Mouse (Mus musculus) thymus, postnatal 0 days (tissue): ENCODE results near the gene Atp8a2. TPM values are rescaled to one million over a fixed set of nuclear protein-coding genes. Genes with fewer than 3 reads are reported as not detected.
A peak's percentile ranks its signal among the peaks of the same experiment; 100 is the strongest.

Experiments used
- DNase-seq: peaks from one replicate; pipeline ENCODE4 v3.0.0-alpha.2; 2015; ENCODE audit warnings: low spot score
- polyA plus RNA-seq: library from polyadenylated mRNA; unstranded; fragments of >200 nt; fragmentation: Nextera tagmentation; extraction: Ambion mirVana; gene quantifications from 2 replicates; pipeline ENCODE4 v1.2.1, GENCODE M21; 2015

Atp8a2 gene
- polyA plus RNA-seq, 1 experiment from 2014 or later = 1.4 TPM

GRCm38 (mm10) chr14:59656591-59656990, 540.4 kb downstream of the Atp8a2 start:
- no peak for DNase-seq

GRCm38 (mm10) chr14:59649337-59649736, 547.6 kb downstream of the Atp8a2 start:
- no peak for DNase-seq

DNA sequence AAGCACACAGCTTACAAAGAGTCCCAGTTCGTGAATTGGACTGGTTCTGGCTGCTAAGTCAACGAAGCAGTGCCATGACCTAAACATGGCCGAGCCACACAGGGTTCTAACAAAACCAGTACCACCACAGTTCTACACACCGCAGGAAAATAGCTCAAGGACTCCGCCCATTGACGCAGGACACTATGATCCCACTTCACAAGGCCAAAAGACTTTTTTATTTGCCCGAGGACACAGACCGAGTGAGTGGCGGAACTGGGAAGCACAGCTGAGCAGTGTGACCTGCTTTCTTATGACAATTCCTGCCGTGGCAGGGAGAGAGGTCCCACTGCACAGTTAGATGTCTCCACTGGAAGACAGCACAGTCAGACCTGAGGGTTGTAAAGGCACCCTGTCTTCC, 548.4 kb downstream of the Atp8a2 start:
- DNase-seq = no peak

DNA sequence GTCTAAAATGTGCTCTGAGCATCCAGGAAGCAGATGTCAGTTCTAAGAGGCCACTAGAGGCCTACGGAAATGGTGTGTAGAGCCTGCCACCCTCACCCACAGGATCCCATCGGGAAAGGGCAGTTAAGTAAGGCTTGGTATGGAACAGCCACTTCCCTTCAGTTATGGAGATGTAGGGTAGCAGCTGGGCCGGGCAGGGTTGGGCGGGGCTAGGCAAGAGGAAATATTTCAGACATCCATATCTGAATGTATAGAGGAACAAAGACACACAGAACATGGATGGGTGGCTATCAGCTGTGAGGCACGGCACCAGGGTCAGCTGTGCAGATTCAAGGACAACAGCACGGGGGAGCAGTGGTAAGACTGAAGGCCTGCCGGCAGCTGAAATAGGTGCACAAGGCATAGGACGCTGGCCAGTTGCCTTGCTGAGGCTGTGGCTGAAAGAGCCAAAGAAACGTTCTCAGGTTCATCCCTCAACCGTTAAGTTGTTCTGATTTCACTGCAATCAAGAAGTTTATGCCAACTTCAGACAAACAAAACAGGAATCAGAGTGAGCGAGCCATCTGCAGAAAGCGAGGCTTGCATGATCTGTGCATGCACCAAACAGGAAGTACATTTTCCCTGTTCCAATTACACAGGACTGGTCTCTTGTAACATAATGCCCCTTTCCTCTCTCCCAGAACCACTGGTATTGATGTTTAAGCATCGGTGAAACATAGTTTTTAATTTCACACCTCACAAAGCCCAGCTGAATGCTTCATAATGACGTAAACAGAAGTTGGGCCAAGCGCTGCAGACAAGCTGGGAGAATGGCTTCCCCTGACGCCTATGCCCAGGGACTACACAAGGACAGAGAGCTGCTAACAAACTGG, 549.9 kb downstream of the Atp8a2 start:
- DNase-seq = peak; percentile 2

DNA sequence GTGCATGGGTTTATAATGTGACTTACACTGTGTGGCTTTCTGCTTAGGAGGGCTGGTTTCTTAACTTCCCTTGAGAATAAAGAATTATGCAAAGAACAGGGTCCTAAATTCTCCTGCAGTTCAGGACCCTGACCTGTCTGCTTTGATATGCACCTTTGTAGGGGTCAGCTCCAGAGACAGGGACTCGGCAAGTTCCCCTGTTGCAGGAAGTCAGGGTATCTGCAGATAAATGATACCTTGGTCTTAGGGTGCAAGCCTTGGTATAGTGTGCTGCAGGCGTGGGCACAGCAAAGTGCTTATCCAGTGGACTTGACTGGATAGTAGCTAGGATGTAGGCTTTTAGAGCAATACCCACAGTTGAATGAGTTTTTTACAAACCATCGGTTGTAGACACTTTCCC, 552.1 kb downstream of the Atp8a2 start:
- DNase-seq = no peak

GRCm38 (mm10) chr14:59644166-59644565, 552.8 kb downstream of the Atp8a2 start:
- no peak for DNase-seq

DNA sequence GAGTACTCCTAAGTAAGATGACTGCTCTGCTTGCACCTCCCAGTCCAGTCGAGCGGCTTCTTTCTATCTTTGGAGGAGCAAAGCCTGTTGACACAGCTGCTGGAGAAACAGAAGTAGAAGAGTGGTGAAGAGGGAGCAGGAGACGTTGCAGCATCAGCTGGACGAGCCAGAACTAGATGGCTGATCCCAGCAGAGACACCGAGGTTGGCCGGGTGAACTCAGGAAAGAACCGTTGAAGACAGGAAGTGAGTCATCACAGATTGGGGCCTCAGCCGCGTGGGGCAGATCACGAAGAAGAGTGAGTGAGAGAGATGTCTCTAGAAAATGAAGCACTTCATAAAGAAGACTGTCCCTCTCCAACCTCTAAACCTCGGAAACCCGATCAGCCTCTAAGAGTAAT, 553.4 kb downstream of the Atp8a2 start:
- DNase-seq = peak; percentile 48

GRCm38 (mm10) chr14:59641856-59642255, 555.1 kb downstream of the Atp8a2 start:
- DNase-seq = no peak

- DNase-seq = no peak
These were observed 557.9 kb downstream of the Atp8a2 start for GRCm38 (mm10) chr14:59638906-59639703.

DNA sequence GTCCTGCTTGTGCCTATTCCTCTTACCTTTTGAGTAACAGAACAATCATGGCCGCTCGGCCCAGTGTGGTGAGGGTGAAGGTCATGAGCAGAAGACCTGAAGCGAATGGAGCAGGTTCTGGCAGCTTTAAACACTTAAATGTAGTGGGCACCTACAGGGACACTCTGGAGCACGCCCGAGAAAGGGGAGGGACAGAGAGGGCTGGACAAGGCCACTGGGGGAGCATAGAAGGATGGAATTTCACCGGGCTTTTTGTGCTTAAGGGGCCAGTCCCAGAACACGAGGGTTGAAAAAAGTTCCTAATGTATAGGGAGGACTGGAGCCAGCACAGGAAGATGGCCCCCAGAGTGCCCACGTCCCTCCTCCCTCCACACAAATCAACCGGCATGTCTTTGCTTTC, 563.0 kb downstream of the Atp8a2 start:
- DNase-seq = no peak

DNA sequence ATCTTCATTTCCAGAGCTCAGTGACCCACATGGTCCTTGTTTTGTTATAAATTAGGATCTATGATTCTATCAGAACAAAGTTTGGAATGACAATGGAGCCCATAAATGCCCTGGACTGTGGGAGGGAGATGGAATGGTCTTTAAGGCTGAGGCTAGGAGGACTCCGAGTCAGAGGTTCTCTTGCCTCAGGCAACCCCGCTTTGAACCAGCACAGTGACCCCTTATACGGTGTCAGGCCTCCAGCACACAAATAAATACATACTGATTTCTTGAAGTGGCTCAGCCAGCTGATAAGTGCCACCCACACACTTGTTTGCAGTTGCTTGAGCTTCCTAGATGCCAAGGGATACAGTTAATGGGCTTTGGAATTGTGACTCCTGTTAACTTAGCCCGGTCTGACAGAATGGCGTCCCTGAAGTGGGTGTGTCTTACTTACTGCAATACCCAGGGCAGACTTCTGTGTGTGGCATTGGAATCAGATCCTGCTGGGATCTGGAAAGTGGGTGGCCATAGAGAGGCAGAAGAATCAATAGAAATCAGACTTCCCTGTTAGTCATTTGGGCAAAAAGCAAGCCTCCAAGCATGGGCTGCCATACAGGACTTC, 563.6 kb downstream of the Atp8a2 start:
- no peak for DNase-seq

- DNase-seq = no peak
These were observed 564.9 kb downstream of the Atp8a2 start for GRCm38 (mm10) chr14:59632067-59632466.

GRCm38 (mm10) chr14:59630096-59630495, 566.9 kb downstream of the Atp8a2 start:
- no peak for DNase-seq

- no peak for DNase-seq
These were observed 567.7 kb downstream of the Atp8a2 start for GRCm38 (mm10) chr14:59629308-59629707.

GRCm38 (mm10) chr14:59627823-59628222, 569.2 kb downstream of the Atp8a2 start:
- no peak for DNase-seq

GRCm38 (mm10) chr14:59627142-59627680, 569.8 kb downstream of the Atp8a2 start:
- no peak for DNase-seq

DNA sequence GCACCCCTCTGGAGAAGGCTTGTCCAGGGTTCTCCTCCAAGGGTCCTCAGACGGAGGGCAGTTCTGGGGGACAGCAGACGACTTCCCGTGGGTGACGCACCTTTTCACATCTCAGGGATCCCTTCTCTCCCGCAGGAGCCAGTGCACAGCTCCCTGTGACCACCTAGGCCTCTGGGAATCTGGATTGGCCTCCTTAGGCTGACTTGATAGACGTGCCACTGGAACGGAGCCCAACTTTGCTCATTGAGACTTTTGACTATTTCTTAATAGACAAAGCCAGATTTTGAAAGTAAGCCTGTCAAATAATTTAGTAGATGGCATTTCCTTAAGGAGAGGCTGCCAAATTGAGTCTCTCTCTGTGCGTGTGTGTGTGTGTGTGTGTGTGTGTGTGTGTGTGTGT, 570.3 kb downstream of the Atp8a2 start:
- no peak for DNase-seq

GRCm38 (mm10) chr14:59625806-59626364, 571.1 kb downstream of the Atp8a2 start:
- no peak for DNase-seq

GRCm38 (mm10) chr14:59625158-59625805, 571.7 kb downstream of the Atp8a2 start, which contains the start of gene Shisa2:
Gene Shisa2, plus strand, starts transcription at chr14:59625308.
- peak; percentile 32 for DNase-seq

DNA sequence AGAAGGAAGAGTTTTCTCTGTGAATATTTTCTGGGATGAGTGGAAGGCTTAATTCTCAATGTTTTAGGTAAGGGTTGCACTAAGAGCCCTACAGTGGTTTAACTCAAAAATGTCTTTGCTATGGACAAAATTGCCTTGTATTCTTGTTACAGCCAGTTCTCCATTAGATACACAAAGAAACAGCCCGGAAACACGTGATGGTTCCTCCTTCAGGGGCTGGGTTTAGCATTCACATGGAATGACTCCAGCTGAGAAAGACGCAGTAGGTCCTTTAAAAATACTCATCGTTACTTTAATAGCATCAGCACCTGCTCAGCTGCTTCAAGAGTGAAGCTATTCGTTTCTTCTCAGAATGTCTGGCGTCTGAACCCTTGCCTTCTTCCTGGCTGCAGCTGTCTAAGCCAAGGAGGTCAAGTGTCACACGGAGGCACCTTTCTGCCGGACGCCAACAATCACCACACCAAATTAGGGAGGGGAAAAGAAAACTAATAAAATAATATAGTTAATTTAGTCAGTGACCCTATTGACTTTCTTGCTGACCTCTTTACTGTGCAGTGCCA, 572.6 kb downstream of the Atp8a2 start:
- no peak for DNase-seq
